Mouse (Mus musculus) hindbrain, embryonic 14.5 days (tissue): ENCODE results near the gene Acp2. TPM values are rescaled to one million over a fixed set of nuclear protein-coding genes. Genes with fewer than 3 reads are reported as not detected.

Source experiments
- ATAC-seq: fragments of 200-750 bp; cut with Nextera tagmentation; 2 replicates; pipeline ENCODE4 v1.8.0; 2017; ENCODE audit warnings: moderate number of reproducible peaks, mild to moderate bottlenecking, moderate TSS enrichment, moderate library complexity; ENCODE audit not compliant: low FRiP score
- DNase-seq: peaks from one replicate; pipeline ENCODE4 v3.0.0-alpha.2; 2015; ENCODE audit warnings: low spot score
- H3K27ac ChIP-seq: fragments of 300-500 bp; sonication (generic); 2 replicates; pipeline ENCODE4 v1.5.1; 2014; ENCODE audit warnings: mild to moderate bottlenecking, moderate library complexity
- H3K27me3 ChIP-seq: fragments of 300-500 bp; sonication (generic); 2 replicates; pipeline ENCODE4 v1.6.1; 2014; ENCODE audit warnings: mild to moderate bottlenecking, low read length, mixed read lengths; ENCODE audit not compliant: control insufficient read depth, insufficient read depth
- H3K36me3 ChIP-seq: fragments of 300-500 bp; sonication (generic); replicated peaks from 2 replicates; pipeline ENCODE4 v1.6.1; 2014; ENCODE audit not compliant: control insufficient read depth, insufficient read depth
- H3K4me1 ChIP-seq: fragments of 300-500 bp; sonication (generic); replicated peaks from 2 replicates; pipeline ENCODE4 v1.6.1; 2014; ENCODE audit warnings: antibody characterized with exemption, low read length, mixed read lengths; ENCODE audit not compliant: control insufficient read depth, insufficient read depth
- H3K4me2 ChIP-seq: fragments of 300-500 bp; sonication (generic); replicated peaks from 2 replicates; pipeline ENCODE4 v1.6.1; 2014; ENCODE audit warnings: mild to moderate bottlenecking, moderate library complexity
- H3K4me3 ChIP-seq: fragments of 300-500 bp; sonication (generic); replicated peaks from 2 replicates; pipeline ENCODE4 v1.5.1; 2014; ENCODE audit warnings: mild to moderate bottlenecking, low read length
- H3K9ac ChIP-seq: fragments of 300-500 bp; sonication (generic); 2 replicates; pipeline ENCODE4 v1.6.1; 2014
- H3K9me3 ChIP-seq: fragments of 300-500 bp; sonication (generic); 2 replicates; pipeline ENCODE4 v1.6.1; 2016; ENCODE audit warnings: low read length; ENCODE audit not compliant: control insufficient read depth
- WGBS: fragments of 180-500 bp; shearing (Covaris S2); extraction: QIAGEN DNeasy Blood & Tissue Kit; methylation state at CpG from one replicate; pipeline ENCODE4 v1.1.7; 2014; 5-methylcytosine and 5-hydroxymethylcytosine counted together
- polyA plus RNA-seq: library from polyadenylated mRNA; unstranded; fragments of >200 nt; fragmentation: Nextera tagmentation; extraction: Ambion mirVana; gene quantifications from 2 replicates; pipeline ENCODE4 v1.2.1, GENCODE M21; 2014

The Acp2 gene
- polyA plus RNA-seq, 1 experiment from 2014 or later = 40.9 TPM

DNA sequence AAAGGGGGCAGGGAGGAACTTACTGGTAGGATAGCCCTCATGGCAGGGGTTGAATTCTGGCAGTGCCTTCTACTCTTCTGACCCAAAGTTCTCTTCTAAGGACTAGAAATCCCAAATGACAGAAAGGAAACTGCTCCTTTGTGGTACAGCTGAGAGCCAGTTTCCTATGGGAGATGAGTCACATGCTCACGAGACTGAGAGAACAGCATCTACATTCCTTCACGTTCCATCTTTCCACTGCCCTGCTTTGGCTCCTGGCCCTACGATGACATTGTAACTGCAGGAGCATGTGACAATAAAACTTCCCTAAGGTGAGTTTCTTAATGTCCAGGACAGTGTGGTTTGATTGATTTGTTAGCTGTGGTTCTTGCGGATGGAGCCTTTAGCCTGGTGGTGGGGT, 45.7 kb downstream of the Acp2 start:
- DNase-seq = no peak
- Histone ChIP-seq H3K27ac (no peak overlapping the region), H3K36me3 (no peaks in the 10 kb centered on the region), H3K4me2 (no peak overlapping the region), H3K4me1 (no peaks in the 10 kb centered on the region), H3K4me3 (no peak overlapping the region), H3K9me3 (no peaks in the 10 kb centered on the region), H3K9ac (no peak overlapping the region), H3K27me3 (0 out of 2 replicates have a peak, but pooled peaks cover 2% of the 10 kb centered on the region)
- 93% methylated on average over 4 of the region's 4 CpGs for WGBS
- no peak for ATAC-seq

DNA sequence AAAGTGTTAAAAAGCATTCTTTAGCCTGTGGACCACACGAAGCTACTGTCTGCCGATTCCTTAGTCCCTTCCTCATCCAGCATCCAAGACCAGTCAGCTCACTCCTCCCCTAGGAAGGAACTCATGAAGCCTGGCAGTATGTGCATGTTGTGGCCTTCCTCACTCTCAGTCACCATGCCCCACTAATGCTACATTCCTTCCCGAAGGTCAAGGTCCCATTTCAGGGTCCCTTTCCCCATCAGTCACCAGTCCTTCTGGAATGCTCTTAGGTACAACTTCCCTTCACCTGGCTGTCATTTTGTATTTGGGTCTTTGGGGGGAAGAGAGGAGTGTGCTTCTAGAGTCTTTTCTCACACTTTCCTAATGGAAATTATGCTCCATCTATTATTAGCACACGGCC, 49.3 kb downstream of the Acp2 start:
- DNase-seq = no peak
- H3K36me3 ChIP-seq = no peaks in the 10 kb centered on the region
- WGBS = 80% methylated on average over 4 of the region's 4 CpGs
- no peak overlapping the region for H3K27ac ChIP-seq
- H3K4me1 ChIP-seq = peaks cover 25% of the 10 kb centered on the region
- no peak overlapping the region for H3K4me3 ChIP-seq
- no peak overlapping the region for H3K9ac ChIP-seq
- no peaks in the 10 kb centered on the region for H3K9me3 ChIP-seq
- H3K27me3 ChIP-seq = peaks cover 26% of the 10 kb centered on the region
- H3K4me2 ChIP-seq = no peak overlapping the region
- no peak for ATAC-seq

DNA sequence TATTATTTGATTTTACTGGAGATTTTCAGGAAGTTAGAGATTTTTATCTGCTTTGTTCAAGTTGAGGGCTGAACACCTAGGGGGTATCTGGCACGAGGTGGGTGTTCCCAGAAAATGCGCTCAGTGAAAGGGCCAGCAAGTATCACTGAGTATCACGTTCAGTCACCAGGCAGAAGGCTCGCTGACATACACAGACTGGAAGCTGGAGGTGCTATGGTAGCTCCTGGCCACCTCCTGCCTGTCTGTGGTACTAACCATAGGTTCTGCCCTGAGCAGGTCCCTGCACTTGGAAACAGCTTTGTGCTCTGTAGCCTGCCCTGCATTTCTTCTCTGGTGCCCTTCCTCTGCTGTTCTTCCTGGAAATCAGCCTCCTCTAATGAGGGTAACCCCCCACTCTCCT, 49.8 kb downstream of the Acp2 start:
- ATAC-seq = no peak

DNA sequence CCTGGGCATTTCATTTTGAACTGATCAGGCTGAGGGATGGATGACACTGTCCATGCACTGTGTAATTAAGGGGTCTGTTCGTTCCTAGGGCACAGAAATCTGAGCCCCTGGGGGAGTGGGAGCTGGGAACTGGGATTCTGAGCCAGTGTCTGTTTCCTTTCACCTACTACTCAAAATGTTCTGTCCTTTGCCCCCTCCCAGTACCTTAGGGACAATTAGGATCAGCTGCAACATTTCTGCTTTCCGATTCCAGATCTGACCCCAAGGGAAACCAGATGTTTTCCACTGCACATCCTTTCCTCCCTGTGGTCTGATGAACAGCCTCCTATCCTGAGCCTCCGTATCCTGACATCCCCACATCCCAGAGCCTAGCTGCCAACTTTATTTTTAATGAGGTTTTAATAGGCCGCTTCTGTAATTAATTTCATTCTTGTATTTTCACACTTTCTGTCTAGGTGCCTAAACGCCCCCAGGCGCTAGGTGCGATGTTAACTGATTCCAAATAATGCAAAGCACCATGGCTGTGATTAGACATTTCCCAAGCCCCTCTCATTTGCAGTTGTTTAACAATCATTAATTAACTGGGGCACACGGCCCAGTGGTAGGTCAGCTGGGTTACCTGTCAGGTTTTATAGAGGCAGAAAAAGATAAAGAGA, 52.2 kb downstream of the Acp2 start:
- Histone ChIP-seq H3K9me3 (no peaks in the 10 kb centered on the region), H3K36me3 (no peaks in the 10 kb centered on the region), H3K4me2 (peak overlapping the region; percentile 91), H3K9ac (no peak overlapping the region), H3K4me1 (peaks cover 36% of the 10 kb centered on the region), H3K4me3 (no peak overlapping the region), H3K27ac (no peak overlapping the region), H3K27me3 (peaks cover 39% of the 10 kb centered on the region)
- WGBS = 25% methylated on average over 8 of the region's 8 CpGs
- DNase-seq (no peak), ATAC-seq (no peak)

More for the DNA sequence above, 49.8 kb downstream of the Acp2 start:
- Histone ChIP-seq H3K9me3 (no peaks in the 10 kb centered on the region), H3K27me3 (peaks cover 31% of the 10 kb centered on the region), H3K9ac (no peak overlapping the region), H3K4me1 (peaks cover 30% of the 10 kb centered on the region), H3K27ac (no peak overlapping the region), H3K4me2 (no peak overlapping the region), H3K36me3 (no peaks in the 10 kb centered on the region), H3K4me3 (no peak overlapping the region)
- DNase-seq = no peak
- WGBS = 71% methylated on average over 4 of the region's 4 CpGs

DNA sequence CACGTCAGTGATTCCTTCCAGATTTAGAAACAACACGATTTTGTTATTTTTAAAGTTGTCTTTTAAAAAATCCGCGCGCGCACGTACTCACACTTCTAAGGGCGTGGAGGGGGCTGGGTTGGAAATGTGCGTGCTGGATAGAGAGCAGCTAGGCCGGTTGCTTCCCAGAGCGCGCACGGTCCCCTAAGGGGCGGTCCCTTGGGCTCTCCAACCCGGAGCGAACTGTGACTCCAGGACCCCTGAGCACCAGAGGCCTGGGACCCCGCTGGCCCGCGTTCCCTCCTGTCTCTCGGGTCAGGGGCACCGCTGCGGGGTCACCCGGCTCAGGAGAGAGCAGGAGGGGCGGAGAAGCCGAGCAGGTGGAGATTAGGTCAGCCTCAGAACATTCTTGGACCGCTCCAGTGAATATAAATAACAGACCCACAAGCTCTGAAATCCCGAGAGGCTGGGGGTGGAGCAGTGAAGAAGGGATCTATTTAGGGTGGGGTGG, 53.0 kb downstream of the Acp2 start, which contains the start of gene Pacsin3:
Gene Pacsin3 (plus strand): TSS at position 294 of the 490 bp plus-strand sequence.
- peaks cover 36% of the 10 kb centered on the region for H3K4me1 ChIP-seq
- peak within 1 kb of the TSS; percentile 91 for H3K4me2 ChIP-seq
- no peaks in the 10 kb centered on the region for H3K36me3 ChIP-seq
- WGBS = under 1% methylated on average over 27 of the region's 27 CpGs
- H3K4me3 ChIP-seq = peak within 1 kb of the TSS; percentile 44
- no peak within 1 kb of the TSS for H3K27ac ChIP-seq
- no peak for ATAC-seq
- H3K27me3 ChIP-seq = peaks cover 39% of the 10 kb centered on the region
- peak within 1 kb of the TSS; percentile 52 for H3K9ac ChIP-seq
- H3K9me3 ChIP-seq = no peaks in the 10 kb centered on the region
- DNase-seq = no peak

DNA sequence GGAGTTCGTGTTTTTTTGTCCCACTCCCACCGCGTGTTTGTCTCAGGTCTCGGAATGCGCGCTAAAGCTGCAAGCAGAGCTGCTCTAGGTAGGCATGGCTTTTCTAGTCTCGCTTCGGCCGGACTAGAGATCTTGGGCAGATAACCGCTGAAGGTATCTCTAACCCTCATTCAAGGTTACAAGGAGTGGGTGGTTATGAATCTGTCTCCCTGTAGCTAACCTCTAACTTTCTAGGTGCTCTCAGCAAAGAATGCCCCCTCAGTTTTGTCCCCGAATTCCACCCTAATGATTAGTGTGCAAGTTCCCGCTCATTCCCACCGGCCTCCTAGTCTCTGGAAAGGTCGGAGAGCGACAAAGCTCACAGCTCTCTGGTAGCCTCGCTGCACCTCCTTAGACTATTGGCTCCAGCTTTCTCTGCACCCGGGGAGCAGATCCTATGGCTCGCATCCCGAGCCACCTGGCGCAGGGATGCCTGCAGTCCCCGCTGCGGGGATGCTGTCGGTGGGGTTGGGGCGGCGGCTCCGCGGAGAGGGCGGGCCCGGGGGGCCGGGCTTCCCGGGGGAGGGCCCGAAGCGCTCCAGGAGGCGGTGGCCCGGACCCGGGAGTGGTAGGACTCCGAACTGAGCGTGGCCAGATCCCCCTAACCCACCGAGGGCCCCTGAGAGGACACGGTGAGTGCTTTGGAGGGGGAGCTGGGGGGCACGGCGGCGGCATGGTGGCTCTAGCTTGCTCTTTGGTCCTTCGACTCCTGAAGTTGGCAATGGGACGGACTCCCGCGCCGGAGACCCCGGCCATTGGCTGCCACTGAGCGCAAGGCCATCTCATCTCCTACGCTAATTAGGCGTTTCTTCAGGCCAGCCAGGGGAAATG, 53.8 kb downstream of the Acp2 start:
- peaks cover 39% of the 10 kb centered on the region for H3K27me3 ChIP-seq
- no peak for DNase-seq
- H3K27ac ChIP-seq = no peak overlapping the region
- H3K9me3 ChIP-seq = no peaks in the 10 kb centered on the region
- WGBS = under 1% methylated on average over 52 of the region's 52 CpGs
- peak overlapping the region; percentile 52 for H3K9ac ChIP-seq
- peak overlapping the region; percentile 44 for H3K4me3 ChIP-seq
- peaks cover 36% of the 10 kb centered on the region for H3K4me1 ChIP-seq
- ATAC-seq = peak; percentile 49; the same call in 1 of the 2 replicates
- peak overlapping the region; percentile 91 for H3K4me2 ChIP-seq
- no peaks in the 10 kb centered on the region for H3K36me3 ChIP-seq

DNA sequence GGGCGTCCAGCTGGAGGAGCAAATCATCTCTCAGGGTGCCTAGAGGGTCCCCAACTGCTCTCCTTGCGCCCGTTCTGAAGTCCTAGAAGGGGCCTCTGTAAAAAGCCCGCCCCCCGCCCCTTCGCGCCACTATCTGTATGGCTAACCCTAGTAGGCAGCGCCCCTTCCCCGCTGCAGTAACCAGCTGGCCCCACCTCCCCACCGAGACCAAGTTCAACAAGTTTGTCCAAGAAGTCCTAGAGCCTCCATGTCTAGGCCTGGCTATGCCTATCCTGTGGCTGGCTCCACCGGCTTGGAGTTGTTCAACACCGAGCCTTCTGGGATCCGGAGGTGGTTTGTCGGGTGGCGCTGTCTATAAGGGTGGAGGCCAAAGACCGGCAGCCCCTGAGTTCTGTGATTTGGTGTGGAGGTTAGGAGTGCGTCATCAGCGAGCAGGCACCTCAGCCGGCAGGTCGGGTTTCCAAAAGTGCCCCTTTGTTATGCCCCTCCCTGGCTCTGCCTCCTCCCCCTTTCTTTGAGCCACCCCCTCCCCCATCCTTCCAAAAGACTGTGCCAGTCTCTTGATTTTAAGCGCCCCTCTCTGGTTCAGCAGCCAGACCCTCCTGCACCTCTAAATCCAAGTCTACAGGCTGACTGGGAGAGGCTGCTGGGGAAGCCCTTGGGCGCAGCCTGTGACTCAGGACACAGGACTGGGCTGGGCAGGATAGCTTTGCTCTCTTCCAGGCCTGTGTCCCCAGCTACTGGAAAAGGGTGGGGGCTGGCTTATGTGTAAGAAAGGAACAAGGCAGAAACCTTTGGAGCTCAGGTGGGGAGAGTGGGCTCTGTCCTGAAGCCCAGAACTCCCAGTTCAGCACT, 54.7 kb downstream of the Acp2 start:
- peaks cover 36% of the 10 kb centered on the region for H3K4me1 ChIP-seq
- peak overlapping the region; percentile 54; the same call in 1 of the 2 replicates for H3K27ac ChIP-seq
- ATAC-seq (peak; percentile 56), DNase-seq (no peak)
- H3K9me3 ChIP-seq = no peaks in the 10 kb centered on the region
- H3K36me3 ChIP-seq = no peaks in the 10 kb centered on the region
- peak overlapping the region; percentile 91 for H3K4me2 ChIP-seq
- 2% methylated on average over 22 of the region's 22 CpGs for WGBS
- peak overlapping the region; percentile 52 for H3K9ac ChIP-seq
- H3K27me3 ChIP-seq = peaks cover 39% of the 10 kb centered on the region
- peak overlapping the region; percentile 44 for H3K4me3 ChIP-seq

DNA sequence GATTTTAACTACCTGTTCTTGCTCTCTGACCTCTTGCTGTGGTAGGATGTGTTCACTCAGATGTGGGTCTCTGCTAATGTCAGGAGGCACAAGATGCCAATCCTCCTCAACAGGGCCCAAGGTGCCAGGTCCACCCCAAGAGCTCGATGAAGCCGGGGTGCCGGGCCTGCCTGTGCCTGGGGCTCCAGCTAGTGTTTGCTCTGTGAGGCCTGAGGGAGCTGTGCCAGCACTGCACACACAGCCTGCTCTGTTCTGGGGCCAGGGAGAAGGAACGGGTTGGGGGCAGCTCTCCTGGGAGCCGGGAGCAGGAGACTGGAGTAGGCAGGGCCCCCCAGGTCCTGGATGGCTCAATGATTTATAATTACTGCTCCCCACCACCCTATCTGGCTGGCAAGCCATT, 55.4 kb downstream of the Acp2 start:
- Histone ChIP-seq H3K9me3 (no peaks in the 10 kb centered on the region), H3K9ac (peak overlapping the region; percentile 52), H3K27ac (peak overlapping the region; percentile 54; the same call in 1 of the 2 replicates), H3K27me3 (peaks cover 39% of the 10 kb centered on the region), H3K4me2 (peak overlapping the region; percentile 91), H3K36me3 (no peaks in the 10 kb centered on the region), H3K4me3 (peak overlapping the region; percentile 44), H3K4me1 (peaks cover 36% of the 10 kb centered on the region)
- DNase-seq (no peak), ATAC-seq (peak; percentile 46; the same call in 1 of the 2 replicates)
- WGBS = 46% methylated on average over 5 of the region's 5 CpGs
